Comparison of ENCODE assay signal across 26 mouse cellular contexts in the genomic region with DNA sequence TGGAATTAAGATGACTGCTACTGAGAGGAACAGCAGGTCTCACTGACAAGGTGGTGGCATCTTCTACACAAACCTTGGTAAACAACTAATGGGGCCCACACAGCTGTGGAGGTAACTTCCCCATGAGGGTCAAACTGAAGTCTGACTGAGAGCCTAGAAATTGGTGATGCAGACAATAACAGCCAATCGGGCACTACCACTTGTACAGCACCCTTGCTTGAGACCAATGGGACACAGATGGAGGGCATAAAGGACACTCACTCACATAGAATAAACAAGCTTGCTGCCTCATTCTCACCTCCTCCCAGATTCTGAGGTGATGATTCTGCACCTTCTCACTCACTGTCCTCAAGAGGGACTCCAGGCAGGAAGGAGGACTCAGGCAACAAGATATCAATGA.
"Had no signal": no experiment of that assay in that cellular context is flagged by ENCODE, and none has a peak within 500 bp of the region (broad histone marks: within the 10 kb centered on the region; RNA-seq: fewer than 3 reads in every experiment).

No protein-coding gene starts in this region.

- H3K27me3 ChIP-seq: limb, embryonic 13.5 days; liver, embryonic 12.5 days; liver, embryonic 15.5 days; lung, embryonic 15.5 days; megakaryocyte, embryonic 14.5 days; midbrain, embryonic 13.5 days; neural tube, embryonic 12.5 days; neural tube, embryonic 15.5 days had no signal

- H3K4me1 ChIP-seq: limb, embryonic 10.5 days; limb, embryonic 13.5 days; liver, embryonic 12.5 days; liver, embryonic 15.5 days; lung, embryonic 15.5 days; megakaryocyte, embryonic 14.5 days; midbrain, embryonic 10.5 days; midbrain, embryonic 13.5 days; neural tube, embryonic 12.5 days; neural tube, embryonic 15.5 days had no signal

- ATAC-seq: intestine, postnatal 0 days; liver, embryonic 12.5 days; midbrain, embryonic 13.5 days; midbrain, embryonic 16.5 days had no signal

- H3K4me3 ChIP-seq: layer of hippocampus, adult 2 months; limb, embryonic 10.5 days; limb, embryonic 13.5 days; liver, embryonic 12.5 days; liver, embryonic 15.5 days; lung, embryonic 15.5 days; megakaryocyte, embryonic 14.5 days; midbrain, embryonic 10.5 days; midbrain, embryonic 13.5 days; neural tube, embryonic 12.5 days; neural tube, embryonic 15.5 days had no signal

- H3K9ac ChIP-seq: limb, embryonic 13.5 days; liver, embryonic 12.5 days; liver, embryonic 15.5 days; lung, embryonic 15.5 days; midbrain, embryonic 13.5 days; neural tube, embryonic 12.5 days; neural tube, embryonic 15.5 days had no signal

- H3K9me3 ChIP-seq: limb, embryonic 10.5 days; limb, embryonic 13.5 days; liver, embryonic 12.5 days; liver, embryonic 15.5 days; lung, embryonic 15.5 days; megakaryocyte, embryonic 14.5 days; midbrain, embryonic 10.5 days; midbrain, embryonic 13.5 days; neural tube, embryonic 12.5 days; neural tube, embryonic 15.5 days had no signal

- H3K27ac ChIP-seq: kidney, postnatal 0 days; layer of hippocampus, adult 2 months; limb, embryonic 10.5 days; limb, embryonic 13.5 days; liver, embryonic 12.5 days; liver, embryonic 15.5 days; lung, embryonic 15.5 days; midbrain, embryonic 10.5 days; midbrain, embryonic 13.5 days; neural tube, embryonic 12.5 days; neural tube, embryonic 15.5 days; stomach, postnatal 0 days had no signal

- DNase-seq: kidney, adult 2 months; kidney, postnatal 25 days; layer of hippocampus, adult 9-11 months; liver; lung, adult 18-20 months; lung, postnatal 10 days; lung, postnatal 36 days; retina, postnatal 1 day; thymus, adult 2 months; thymus, postnatal 14 days; thymus, postnatal 4 days had no signal

- H3K36me3 ChIP-seq: limb, embryonic 10.5 days; limb, embryonic 13.5 days; liver, embryonic 12.5 days; liver, embryonic 15.5 days; lung, embryonic 15.5 days; midbrain, embryonic 10.5 days; midbrain, embryonic 13.5 days; neural tube, embryonic 12.5 days; neural tube, embryonic 15.5 days had no signal

- H3K4me2 ChIP-seq: limb, embryonic 13.5 days; liver, embryonic 12.5 days; liver, embryonic 15.5 days; lung, embryonic 15.5 days; midbrain, embryonic 13.5 days; neural tube, embryonic 12.5 days; neural tube, embryonic 15.5 days had no signal
